Mouse (Mus musculus) ovary, adult 18-20 months (tissue): ENCODE measurements around the gene Usp9y.

ENCODE experiments used
- DNase-seq: peaks from one replicate; pipeline ENCODE4 v3.0.0; 2022; ENCODE audit warnings: low spot score, mixed read lengths

Usp9y gene

DNA sequence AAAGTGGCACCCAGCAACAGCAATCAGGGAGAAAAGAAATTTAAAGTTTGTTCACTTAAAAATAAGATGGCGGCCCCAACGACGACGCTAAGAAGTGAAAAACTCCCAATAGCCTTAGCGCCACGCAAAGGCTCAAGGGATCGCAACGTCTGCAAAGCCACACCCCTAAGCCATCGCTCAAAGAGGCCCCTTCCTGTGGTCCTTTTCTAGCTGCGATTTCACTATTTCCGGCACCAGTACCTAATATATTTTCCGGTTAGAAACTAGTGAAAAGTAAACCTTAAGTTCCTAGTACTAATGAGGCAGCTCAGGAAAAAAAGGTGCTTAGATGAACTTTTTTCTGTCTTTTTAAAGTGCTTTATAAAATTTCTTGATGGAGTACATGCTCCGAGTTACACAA is at the start of gene Usp9y:
Gene Usp9y (minus strand): TSS at position 101 of the 400 bp plus-strand sequence.
- no peak for DNase-seq

DNA sequence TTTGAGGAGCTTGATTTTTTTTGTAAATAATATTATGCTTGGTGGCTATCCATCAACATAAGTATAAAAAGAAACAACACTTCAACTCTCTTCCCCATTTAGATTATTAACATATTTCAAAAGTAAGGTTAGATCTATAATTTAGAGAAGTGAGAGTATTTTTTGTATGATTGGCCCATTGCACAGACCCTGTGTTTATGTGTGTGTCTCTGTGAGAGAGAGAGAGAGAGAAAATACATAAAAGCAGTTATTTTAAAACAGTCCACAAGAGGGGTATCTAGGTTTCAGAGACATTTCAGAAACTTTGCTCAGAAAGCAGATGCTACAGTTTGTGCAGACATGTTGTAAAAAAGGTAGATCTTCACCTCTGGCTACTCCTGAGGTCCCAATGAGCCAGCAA is 165.9 kb downstream of the Usp9y start:
- no peak for DNase-seq

DNA sequence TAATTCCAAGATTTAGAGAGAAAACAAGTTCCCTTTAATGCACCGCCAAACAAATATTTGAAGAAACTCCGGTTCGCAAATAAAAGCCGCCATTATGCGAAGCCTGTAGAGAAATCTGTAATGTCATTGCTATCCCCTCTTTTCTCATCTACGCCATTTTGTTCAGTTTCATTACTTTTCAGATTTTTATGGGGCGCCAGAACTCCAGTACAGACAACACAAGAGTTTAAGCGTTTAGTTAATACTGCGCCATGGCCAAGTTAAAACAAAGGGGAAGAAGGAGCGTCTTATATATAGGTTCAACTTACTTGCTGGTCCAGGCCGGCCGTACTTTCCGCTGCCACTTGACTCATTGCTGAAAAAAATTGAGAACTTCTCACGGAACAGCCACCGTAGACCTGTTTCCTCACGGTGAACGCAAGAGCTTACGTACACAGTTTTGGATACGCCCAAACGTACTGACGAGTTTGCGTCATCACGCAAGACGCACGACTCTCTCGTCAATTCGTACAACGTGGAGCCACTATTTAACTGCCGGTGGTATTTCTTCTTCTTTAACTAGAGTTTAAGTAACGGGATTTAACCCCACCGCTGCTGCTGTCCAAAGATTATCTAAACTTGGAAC is 173.3 kb downstream of the Usp9y start, which contains the start of gene Ddx3y:
Gene Ddx3y (minus strand): TSS at position 459 of the 625 bp plus-strand sequence.
- no peak for DNase-seq

DNA sequence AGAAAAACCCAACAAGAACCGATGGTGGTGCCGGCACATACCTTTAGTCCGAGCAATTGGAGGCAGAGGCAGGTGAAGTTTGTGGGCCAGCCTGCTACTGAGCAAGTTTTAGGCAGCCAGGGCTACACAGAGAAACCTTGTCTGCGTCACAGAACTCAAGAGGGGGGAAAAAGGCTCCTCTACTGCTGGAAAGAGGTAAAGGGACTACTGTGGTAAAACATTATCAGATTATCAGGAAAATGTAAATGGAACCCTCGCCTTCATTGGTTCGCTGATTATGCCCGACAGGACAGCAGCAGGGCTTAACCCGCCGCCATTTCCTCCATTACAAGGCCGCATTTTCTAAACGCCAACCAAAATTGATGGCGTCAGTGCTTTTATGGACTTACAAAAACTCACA is 173.8 kb downstream of the Usp9y start:
- DNase-seq: no peak
